Mouse (Mus musculus): ENCODE results near the gene Strn4. TPM values are rescaled to one million over a fixed set of nuclear protein-coding genes. Genes with fewer than 3 reads are reported as not detected.

The Strn4 gene
- total and polyA plus RNA-seq, 3 experiments, result 46.0 to 74.5 (median 63.5) TPM

GRCm38 (mm10) chr7:16810399-16810919 lies 5.2 kb upstream of the Strn4 start:
- Histone ChIP-seq H3K36me3 (replicated peaks in 1 of 2; ENCODE audit: control insufficient read depth in 1 of 2, insufficient read depth in 1 of 2, low read length in 1 of 2) (peaks cover 39 to 80% of the 10 kb centered on the region in 2 experiments), H3K4me2 (ENCODE audit: insufficient read depth, low read depth, poor library complexity, severe bottlenecking) (no peak overlapping the region), H3K4me1 (ENCODE audit: control insufficient read depth in 1 of 2, insufficient read depth in 2 of 2) (peaks cover 3 to 7% of the 10 kb centered on the region in 2 experiments), H3K9ac (ENCODE audit: insufficient read depth, low read depth) (no peak overlapping the region), H3K27ac (ENCODE audit: insufficient read depth, low read depth) (no peak overlapping the region), H3K9me3 (replicated peaks; ENCODE audit: low read length) (peaks cover 12% of the 10 kb centered on the region), H3K27me3 (replicated peaks) (no peaks in the 10 kb centered on the region), H3K4me3 (replicated peaks in 1 of 3; ENCODE audit: low read depth in 2 of 3, low read length in 2 of 3, poor library complexity in 1 of 3) (no peak overlapping the region), H3K79me2 (replicated peaks; ENCODE audit: control insufficient read depth, extremely low read depth, insufficient read depth, poor library complexity, severe bottlenecking) (no peaks in the 10 kb centered on the region)
- DNase-seq (ENCODE audit: extremely low read depth), result no peak
- dilution Hi-C loops (cut with MboI; ENCODE audit: extremely low pct_ligation_motif_present, extremely low pct_unique_long_range_greater_than_20kb, low sequenced_read_pairs) (no loop called here), in situ Hi-C loops (cut with MboI; ENCODE audit: low pct_ligation_motif_present, low pct_unique_long_range_greater_than_20kb, low sequenced_read_pairs) (no loop called here)
- no peak for TF ChIP-seq E2F4 (IDR thresholded peaks at IDR 0.05; ENCODE audit: insufficient replicate concordance, low read depth, low read length)
- TF ChIP-seq PAX5 (IDR thresholded peaks at IDR 0.05; ENCODE audit: low read length), result no peak
- no peak for TF ChIP-seq JUND (conservative IDR thresholded peaks at IDR 0.05; ENCODE audit: low read depth, low read length)
- TF ChIP-seq USF1 (IDR thresholded peaks at IDR 0.05; ENCODE audit: low read depth, low read length), result no peak
- no peak for TF ChIP-seq EP300 (IDR thresholded peaks at IDR 0.05; ENCODE audit: low read length)
- no peak for TF ChIP-seq BHLHE40 (IDR thresholded peaks at IDR 0.05; ENCODE audit: low read depth, low read length)

GRCm38 (mm10) chr7:16810920-16811648 lies 4.6 kb upstream of the Strn4 start:
- dilution Hi-C loops (cut with MboI; ENCODE audit: extremely low pct_ligation_motif_present, extremely low pct_unique_long_range_greater_than_20kb, low sequenced_read_pairs) (no loop called here), in situ Hi-C loops (cut with MboI; ENCODE audit: low pct_ligation_motif_present, low pct_unique_long_range_greater_than_20kb, low sequenced_read_pairs) (no loop called here)
- Histone ChIP-seq H3K9me3 (replicated peaks; ENCODE audit: low read length) (peaks cover 12% of the 10 kb centered on the region), H3K4me3 (replicated peaks in 1 of 3; ENCODE audit: low read depth in 2 of 3, low read length in 2 of 3, poor library complexity in 1 of 3) (no peak overlapping the region), H3K36me3 (replicated peaks in 1 of 2; ENCODE audit: control insufficient read depth in 1 of 2, insufficient read depth in 1 of 2, low read length in 1 of 2) (peaks cover 39 to 80% of the 10 kb centered on the region in 2 experiments), H3K4me1 (ENCODE audit: control insufficient read depth in 1 of 2, insufficient read depth in 2 of 2) (peaks cover 3 to 12% of the 10 kb centered on the region in 2 experiments), H3K79me2 (replicated peaks; ENCODE audit: control insufficient read depth, extremely low read depth, insufficient read depth, poor library complexity, severe bottlenecking) (no peaks in the 10 kb centered on the region), H3K9ac (ENCODE audit: insufficient read depth, low read depth) (no peak overlapping the region), H3K27me3 (replicated peaks) (no peaks in the 10 kb centered on the region), H3K4me2 (ENCODE audit: insufficient read depth, low read depth, poor library complexity, severe bottlenecking) (no peak overlapping the region), H3K27ac (ENCODE audit: insufficient read depth, low read depth) (no peak overlapping the region)
- no peak for TF ChIP-seq HCFC1 (IDR thresholded peaks at IDR 0.05; ENCODE audit: low read depth, low read length)
- no peak for DNase-seq (ENCODE audit: extremely low read depth)

- Histone ChIP-seq H3K4me2 (ENCODE audit: insufficient read depth, low read depth, poor library complexity, severe bottlenecking) (no peak overlapping the region), H3K9ac (ENCODE audit: insufficient read depth, low read depth) (no peak overlapping the region), H3K79me2 (replicated peaks; ENCODE audit: control insufficient read depth, extremely low read depth, insufficient read depth, poor library complexity, severe bottlenecking) (peaks cover under 1% of the 10 kb centered on the region), H3K27me3 (replicated peaks) (no peaks in the 10 kb centered on the region), H3K36me3 (replicated peaks in 1 of 2; ENCODE audit: control insufficient read depth in 1 of 2, insufficient read depth in 1 of 2, low read length in 1 of 2) (peaks cover 39 to 75% of the 10 kb centered on the region in 2 experiments), H3K4me1 (ENCODE audit: control insufficient read depth in 1 of 2, insufficient read depth in 2 of 2) (peaks cover 3 to 12% of the 10 kb centered on the region in 2 experiments), H3K9me3 (replicated peaks; ENCODE audit: low read length) (peaks cover 12% of the 10 kb centered on the region), H3K4me3 (replicated peaks in 1 of 3; ENCODE audit: low read depth in 2 of 3, low read length in 2 of 3, poor library complexity in 1 of 3) (no peak overlapping the region), H3K27ac (ENCODE audit: insufficient read depth, low read depth) (no peak overlapping the region)
- in situ Hi-C loops (cut with MboI; ENCODE audit: low pct_ligation_motif_present, low pct_unique_long_range_greater_than_20kb, low sequenced_read_pairs) (no loop called here), dilution Hi-C loops (cut with MboI; ENCODE audit: extremely low pct_ligation_motif_present, extremely low pct_unique_long_range_greater_than_20kb, low sequenced_read_pairs) (no loop called here)
- TF ChIP-seq JUND (conservative IDR thresholded peaks at IDR 0.05; ENCODE audit: low read depth, low read length), result no peak
- DNase-seq (ENCODE audit: extremely low read depth), result no peak
Observed at GRCm38 (mm10) chr7:16811649-16812070, 4.0 kb upstream of the Strn4 start.

Data from CH12.LX (cell line).